Mouse (Mus musculus): Measurements from ENCODE around the gene Rab13. TPM values are rescaled to one million over a fixed set of nuclear protein-coding genes. Genes with fewer than 3 reads are reported as not detected.
A peak's percentile ranks its signal among the peaks of the same experiment; 100 is the strongest.
"Not testable (repeated sequence)": the region's sequence is repeated elsewhere in the genome, so short reads cannot be mapped to it uniquely, and the experiment has no call there.

Rab13 gene
- polyA plus RNA-seq, 1 experiment from 2014 or later = 39.7 TPM

GRCm38 (mm10) chr3:90231507-90232333 lies 18.2 kb downstream of the Rab13 start, which contains the start of gene Jtb:
TSS of gene Jtb (plus strand) at chr3:90231597.
- peak; percentile 97 for ATAC-seq (ENCODE audit: low FRiP score, low read depth)
- no peaks in the 10 kb centered on the region for H3K9me3 ChIP-seq
- WGBS = under 1% methylated on average over 61 of the region's 61 CpGs
- no peaks in the 10 kb centered on the region for H3K27me3 ChIP-seq
- peak within 1 kb of the TSS; percentile 84 for H3K4me2 ChIP-seq (replicated peaks)
- peak within 1 kb of the TSS; percentile 82 for H3K4me3 ChIP-seq
- H3K27ac ChIP-seq = peak within 1 kb of the TSS; percentile 87
- H3K9ac ChIP-seq = peak within 1 kb of the TSS; percentile 86
- H3K4me1 ChIP-seq = peaks cover 10% of the 10 kb centered on the region
- peaks cover 36% of the 10 kb centered on the region for H3K36me3 ChIP-seq

GRCm38 (mm10) chr3:90241251-90241650 lies 27.8 kb downstream of the Rab13 start:
- Histone ChIP-seq H3K9me3 (no peaks in the 10 kb centered on the region), H3K4me2 (replicated peaks) (no peak overlapping the region), H3K27ac (no peak overlapping the region), H3K36me3 (peaks cover 7% of the 10 kb centered on the region), H3K9ac (no peak overlapping the region; the same call in 1 of the 2 replicates), H3K4me1 (peaks cover 22% of the 10 kb centered on the region), H3K27me3 (no peaks in the 10 kb centered on the region), H3K4me3 (no peak overlapping the region)
- ATAC-seq (ENCODE audit: low FRiP score, low read depth) = no peak
- 83% methylated on average over 2 of the region's 2 CpGs for WGBS

GRCm38 (mm10) chr3:90241669-90242358 lies 28.3 kb downstream of the Rab13 start:
- WGBS = 85% methylated on average over 10 of the region's 10 CpGs
- peaks cover 22% of the 10 kb centered on the region for H3K4me1 ChIP-seq
- H3K9me3 ChIP-seq = no peaks in the 10 kb centered on the region
- ATAC-seq (ENCODE audit: low FRiP score, low read depth) = no peak
- H3K36me3 ChIP-seq = peaks cover 4% of the 10 kb centered on the region
- no peaks in the 10 kb centered on the region for H3K27me3 ChIP-seq
- H3K4me3 ChIP-seq = no peak overlapping the region
- H3K9ac ChIP-seq = peak overlapping the region; percentile 59
- no peak overlapping the region for H3K27ac ChIP-seq
- H3K4me2 ChIP-seq (replicated peaks) = peak overlapping the region; percentile 64

- peak; percentile 77 for ATAC-seq (ENCODE audit: low FRiP score, low read depth)
- Histone ChIP-seq H3K4me1 (peaks cover 25% of the 10 kb centered on the region), H3K36me3 (no peaks in the 10 kb centered on the region; the same call in 1 of the 2 replicates), H3K27me3 (no peaks in the 10 kb centered on the region), H3K4me3 (peak within 1 kb of the TSS; percentile 42), H3K27ac (peak within 1 kb of the TSS; percentile 84), H3K9me3 (no peaks in the 10 kb centered on the region), H3K4me2 (replicated peaks) (peak within 1 kb of the TSS; percentile 64), H3K9ac (peak within 1 kb of the TSS; percentile 59)
- 1% methylated on average over 19 of the region's 19 CpGs for WGBS
These were observed 29.7 kb downstream of the Rab13 start, which contains the start of gene Creb3l4 for GRCm38 (mm10) chr3:90242984-90243775. TSS of gene Creb3l4 (minus strand) at chr3:90243512.

- Histone ChIP-seq H3K36me3 (peaks cover 7% of the 10 kb centered on the region), H3K9ac (no peak overlapping the region), H3K27ac (no peak overlapping the region), H3K9me3 (no peaks in the 10 kb centered on the region), H3K4me3 (no peak overlapping the region), H3K4me2 (replicated peaks) (no peak overlapping the region), H3K27me3 (no peaks in the 10 kb centered on the region), H3K4me1 (peaks cover 37% of the 10 kb centered on the region)
- no peak for ATAC-seq (ENCODE audit: low FRiP score, low read depth)
- 76% methylated on average over 2 of the region's 2 CpGs for WGBS
These were observed 31.9 kb downstream of the Rab13 start for GRCm38 (mm10) chr3:90245406-90245805.

- 0% methylated on average over 3 of the region's 3 CpGs for WGBS
- Histone ChIP-seq H3K4me3 (peak overlapping the region; percentile 79), H3K27me3 (no peaks in the 10 kb centered on the region), H3K36me3 (peaks cover 22% of the 10 kb centered on the region), H3K9ac (peak overlapping the region; percentile 82), H3K27ac (peak overlapping the region; percentile 91), H3K4me2 (replicated peaks) (peak overlapping the region; percentile 90), H3K9me3 (no peaks in the 10 kb centered on the region), H3K4me1 (peaks cover 29% of the 10 kb centered on the region)
- ATAC-seq (ENCODE audit: low FRiP score, low read depth) = peak; percentile 13; the same call in 1 of the 2 replicates
These were observed 34.1 kb downstream of the Rab13 start for GRCm38 (mm10) chr3:90247630-90247959.

GRCm38 (mm10) chr3:90247960-90248745 lies 34.7 kb downstream of the Rab13 start, which contains the start of gene Slc39a1:
TSS of gene Slc39a1 (plus strand) at chr3:90248172.
- under 1% methylated on average over 39 of the region's 44 CpGs for WGBS
- no peaks in the 10 kb centered on the region for H3K9me3 ChIP-seq
- peak within 1 kb of the TSS; percentile 82 for H3K9ac ChIP-seq
- peaks cover 23% of the 10 kb centered on the region for H3K4me1 ChIP-seq
- H3K27me3 ChIP-seq = no peaks in the 10 kb centered on the region
- peak; percentile 94 for ATAC-seq (ENCODE audit: low FRiP score, low read depth)
- peak within 1 kb of the TSS; percentile 79 for H3K4me3 ChIP-seq
- H3K36me3 ChIP-seq = peaks cover 22% of the 10 kb centered on the region
- peak within 1 kb of the TSS; percentile 91 for H3K27ac ChIP-seq
- peak within 1 kb of the TSS; percentile 90 for H3K4me2 ChIP-seq (replicated peaks)

- H3K36me3 ChIP-seq = peaks cover 22% of the 10 kb centered on the region
- H3K4me2 ChIP-seq (replicated peaks) = peak overlapping the region; percentile 90
- peaks cover 18% of the 10 kb centered on the region for H3K4me1 ChIP-seq
- no peaks in the 10 kb centered on the region for H3K27me3 ChIP-seq
- peak overlapping the region; percentile 79 for H3K4me3 ChIP-seq
- no peak for ATAC-seq (ENCODE audit: low FRiP score, low read depth)
- H3K9me3 ChIP-seq = no peaks in the 10 kb centered on the region
- 5% methylated on average over 10 of the region's 10 CpGs for WGBS
- H3K9ac ChIP-seq = peak overlapping the region; percentile 82
- peak overlapping the region; percentile 89 for H3K27ac ChIP-seq
These were observed 35.2 kb downstream of the Rab13 start for GRCm38 (mm10) chr3:90248746-90249100.

GRCm38 (mm10) chr3:90250791-90251190 lies 37.3 kb downstream of the Rab13 start:
- ATAC-seq (ENCODE audit: low FRiP score, low read depth) = no peak
- 82% methylated on average over 6 of the region's 6 CpGs for WGBS
- H3K27me3 ChIP-seq = no peaks in the 10 kb centered on the region
- H3K36me3 ChIP-seq = peaks cover 22% of the 10 kb centered on the region
- H3K4me1 ChIP-seq = peaks cover 24% of the 10 kb centered on the region
- H3K27ac ChIP-seq = no peak overlapping the region
- no peak overlapping the region for H3K9ac ChIP-seq
- no peak overlapping the region for H3K4me3 ChIP-seq
- H3K9me3 ChIP-seq = no peaks in the 10 kb centered on the region
- H3K4me2 ChIP-seq (replicated peaks) = no peak overlapping the region

- not testable (repeated sequence) for H3K27ac ChIP-seq; H3K9me3 ChIP-seq; H3K4me2 ChIP-seq (replicated peaks); ATAC-seq (ENCODE audit: low FRiP score, low read depth); H3K9ac ChIP-seq; H3K27me3 ChIP-seq; H3K4me3 ChIP-seq
- 92% methylated on average over 11 of the region's 12 CpGs for WGBS
- peaks cover 31% of the 10 kb centered on the region for H3K4me1 ChIP-seq
- peaks cover 22% of the 10 kb centered on the region for H3K36me3 ChIP-seq
These were observed 38.3 kb downstream of the Rab13 start for GRCm38 (mm10) chr3:90251731-90252226.

GRCm38 (mm10) chr3:90252659-90253058 lies 39.2 kb downstream of the Rab13 start:
- not testable (repeated sequence) for H3K4me2 ChIP-seq (replicated peaks); H3K9me3 ChIP-seq; ATAC-seq (ENCODE audit: low FRiP score, low read depth); H3K27me3 ChIP-seq; H3K27ac ChIP-seq; H3K4me3 ChIP-seq; H3K9ac ChIP-seq
- WGBS = 92% methylated on average over 2 of the region's 2 CpGs
- Histone ChIP-seq H3K36me3 (peaks cover 29% of the 10 kb centered on the region), H3K4me1 (peaks cover 28% of the 10 kb centered on the region)
